ENCODE assay signal across 27 mouse cellular contexts in genomic region chr14:56120525-56120924, GRCm38 (mm10). TPM values are rescaled to one million over a fixed set of nuclear protein-coding genes. Genes with fewer than 3 reads are reported as not detected.
A peak's percentile ranks its signal among the peaks of the same experiment; 100 is the strongest.
DNase-seq lines count a peak whose midpoint lies in the region; ATAC-seq and TF ChIP-seq lines count a peak whose summit lies in the region.
"Had no signal": no experiment of that assay in that cellular context is flagged by ENCODE, and none has a peak within 500 bp of the region (broad histone marks: within the 10 kb centered on the region; RNA-seq: fewer than 3 reads in every experiment).

TSS of gene Gzme (minus strand) at chr14:56120625.

- peak; percentile 4 for DNase-seq in heart, adult 11 months
- DNase-seq in heart, postnatal 4 days: no peak
- DNase-seq in 3T3-L1 (ENCODE audit: low read depth, low spot score) (peak; percentile 11), 416B (ENCODE audit: low read depth) (peak; percentile 41), Patski (ENCODE audit: low read depth, low spot score) (no peak)
- no peak for DNase-seq in forebrain, embryonic 11.5 days (ENCODE audit: low spot score)
- no peak for DNase-seq in layer of hippocampus, adult 11-12 months (ENCODE audit: low spot score)
- no peak for DNase-seq in natural killer cell, adult 2 months (ENCODE audit: low spot score in 2 of 2)
- DNase-seq: adrenal gland, adult 2 months; adrenal gland, adult 8-10 months; adrenal gland, postnatal 10 days; adrenal gland, postnatal 14 days; adrenal gland, postnatal 25 days; adrenal gland, postnatal 36 days; B cell, adult 2 months; cerebellum, adult 11 months; cerebellum, adult 11-12 months; cerebellum, adult 18-20 months; cerebellum, adult 2 months; cerebellum, adult 8-10 months had no signal

- H3K4me3 ChIP-seq in forebrain, embryonic 11.5 days (ENCODE audit: low read depth, low read length): no peak within 1 kb of the TSS

- no peak within 1 kb of the TSS for H3K27ac ChIP-seq in forebrain, embryonic 11.5 days (ENCODE audit: low read depth, low read length)

- TF ChIP-seq CTCF in Patski (IDR thresholded peaks at IDR 0.05): no peak

- H3K27me3 ChIP-seq in Patski: peaks cover 5% of the 10 kb centered on the region
- no peaks in the 10 kb centered on the region for H3K27me3 ChIP-seq in forebrain, embryonic 11.5 days (ENCODE audit: control insufficient read depth, insufficient read depth, low read length)
- H3K27me3 ChIP-seq: CH12.LX had no signal

- H3K9me3 ChIP-seq in forebrain, embryonic 11.5 days (ENCODE audit: control insufficient read depth, low read length): no peaks in the 10 kb centered on the region
- H3K9me3 ChIP-seq: G1E had no signal

- no peaks in the 10 kb centered on the region for H3K4me1 ChIP-seq in forebrain, embryonic 11.5 days (replicated peaks; ENCODE audit: control insufficient read depth, insufficient read depth, low read length)

- no peak within 1 kb of the TSS for H3K4me2 ChIP-seq in forebrain, embryonic 11.5 days (ENCODE audit: low read depth, low read length, severe bottlenecking)

- H3K9ac ChIP-seq in forebrain, embryonic 11.5 days (ENCODE audit: low read length): no peak within 1 kb of the TSS

- in situ Hi-C loops in Patski (cut with MboI; ENCODE audit: low pct_unique_long_range_greater_than_20kb): no loop called here

- POLR2A ChIA-PET in Patski (lab: Charles Lee): no interaction called here

- ATAC-seq in Patski: no peak
- no peak for ATAC-seq in forebrain, embryonic 11.5 days (replicated peaks; ENCODE audit: low FRiP score)
- ATAC-seq: activated CD4-positive, CD25-positive, alpha-beta regulatory T cell, adult 4 months; CD4-positive, CD25-positive, alpha-beta regulatory T cell, adult 4 months had no signal

- CTCF ChIA-PET in Patski (lab: Charles Lee): no interaction called here

- H3K36me3 ChIP-seq in forebrain, embryonic 11.5 days (ENCODE audit: control insufficient read depth, insufficient read depth, low read length): no peaks in the 10 kb centered on the region
- H3K36me3 ChIP-seq: G1E had no signal

RNA-seq across cellular contexts. Expression of gene Gzme, which starts in this region (rescaled TPM):
- total RNA-seq in heart, postnatal 4 days (2021): not detected
- polyA plus RNA-seq in Patski (2021): 59.1 TPM
- polyA plus RNA-seq in forebrain, embryonic 11.5 days (2014; fragmentation: Nextera tagmentation; extraction: Ambion mirVana): not detected in 2 replicates
- total RNA-seq: adrenal gland, adult 18-20 months; adrenal gland, adult 2 months; adrenal gland, adult 8-10 months; adrenal gland, postnatal 10 days; adrenal gland, postnatal 14 days; adrenal gland, postnatal 25 days; adrenal gland, postnatal 36 days; adrenal gland, postnatal 4 days; CH12.LX; G1E; MEL had no signal
- polyA plus RNA-seq: activated CD4-positive, CD25-positive, alpha-beta regulatory T cell, adult 4 months; adrenal gland, adult 2 months; CD4-positive, CD25-positive, alpha-beta regulatory T cell, adult 4 months; cerebellum, adult 2 months; G1E had no signal

Comparison
In these comparisons a context has a peak if more than half of its experiments do, and no peak if none do; other contexts are left out.
1. RNA of gene Gzme (polyA plus RNA-seq): 59.1 TPM in Patski (single experiment); not detected in forebrain, embryonic 11.5 days; every median in the first group is over 10 times any median in the second.
2. DNase-seq: peak in heart, adult 11 months (single experiment), 3T3-L1 (single experiment) and 416B (single experiment); none in heart, postnatal 4 days (single experiment), Patski (single experiment), forebrain, embryonic 11.5 days (single experiment), layer of hippocampus, adult 11-12 months (single experiment) and natural killer cell, adult 2 months (0 of 2).